Mouse (Mus musculus) retina, postnatal 7 days (tissue): ENCODE data around the gene Six1.

Source experiments
- DNase-seq: peaks from one replicate; pipeline ENCODE4 v3.0.0-alpha.2; 2012; ENCODE audit warnings: low read depth, low spot score

The Six1 gene

GRCm38 (mm10) chr12:73049520-73050225 lies 4.0 kb downstream of the Six1 start:
- no peak for DNase-seq

- no peak for DNase-seq
Measured at GRCm38 (mm10) chr12:73048537-73048936, 5.2 kb downstream of the Six1 start.

DNA sequence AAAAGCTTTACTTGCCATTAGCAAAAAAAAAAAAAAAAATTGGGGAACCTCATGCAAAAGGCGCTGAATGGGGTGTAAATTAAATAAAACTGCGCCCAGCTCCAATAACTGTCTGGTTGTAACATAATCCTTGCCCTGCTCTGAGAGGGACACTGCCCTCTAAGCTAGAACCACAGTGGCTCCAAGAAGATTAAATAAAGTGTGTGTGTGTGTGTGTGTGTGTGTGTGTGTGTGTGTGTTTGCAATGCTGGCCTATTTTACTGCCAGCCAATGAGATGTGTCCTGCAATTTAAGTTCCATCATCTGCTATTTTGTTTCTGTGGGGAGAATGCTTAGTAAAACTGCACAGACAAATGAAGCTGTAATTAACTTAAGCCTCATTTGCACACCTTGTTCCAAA lies 6.1 kb downstream of the Six1 start:
- no peak for DNase-seq

- peak; percentile 58 for DNase-seq
Measured at GRCm38 (mm10) chr12:73046607-73047180, 7.0 kb downstream of the Six1 start.

DNA sequence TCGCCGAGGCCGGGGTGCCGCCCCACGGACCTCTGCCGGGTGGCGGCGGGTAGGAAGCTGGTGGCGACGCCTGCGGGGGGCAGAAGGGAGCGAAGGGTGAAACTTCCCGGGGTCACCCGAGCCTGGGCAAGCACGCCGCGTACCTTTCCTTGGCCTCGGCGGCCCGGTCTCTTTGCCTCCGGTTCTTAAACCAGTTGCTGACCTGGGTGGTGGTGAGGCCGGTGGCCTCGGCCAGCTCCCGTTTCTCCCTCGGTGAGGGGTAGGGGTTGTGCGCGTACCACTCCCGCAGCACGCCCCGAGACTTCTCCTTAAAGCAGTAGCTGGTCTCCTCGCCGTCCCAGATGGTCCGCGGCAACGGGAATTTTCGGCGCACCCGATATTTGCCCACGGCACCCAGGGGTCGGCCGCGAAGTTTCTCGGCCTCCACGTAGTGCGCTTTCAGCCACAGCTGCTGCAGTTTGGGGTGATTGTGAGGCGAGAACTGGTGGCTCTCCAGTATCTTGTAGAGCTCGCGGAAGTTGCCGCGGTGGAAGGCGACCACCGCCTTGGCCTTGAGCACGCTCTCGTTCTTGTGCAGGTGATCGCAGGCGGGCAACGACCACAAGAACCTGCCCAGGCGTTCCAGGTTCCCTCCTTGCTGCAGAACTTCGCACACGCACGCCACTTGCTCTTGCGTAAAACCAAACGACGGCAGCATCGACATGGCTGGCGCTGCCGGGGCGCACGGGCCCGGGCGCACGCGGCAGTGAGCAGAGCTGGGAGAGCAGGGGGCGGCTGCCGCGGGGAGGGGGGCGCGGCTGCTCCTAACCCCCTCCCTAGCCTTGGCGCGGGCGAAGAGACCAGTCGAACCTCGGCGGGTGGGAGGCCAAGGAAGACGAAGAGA lies 7.7 kb downstream of the Six1 start:
- no peak for DNase-seq

DNA sequence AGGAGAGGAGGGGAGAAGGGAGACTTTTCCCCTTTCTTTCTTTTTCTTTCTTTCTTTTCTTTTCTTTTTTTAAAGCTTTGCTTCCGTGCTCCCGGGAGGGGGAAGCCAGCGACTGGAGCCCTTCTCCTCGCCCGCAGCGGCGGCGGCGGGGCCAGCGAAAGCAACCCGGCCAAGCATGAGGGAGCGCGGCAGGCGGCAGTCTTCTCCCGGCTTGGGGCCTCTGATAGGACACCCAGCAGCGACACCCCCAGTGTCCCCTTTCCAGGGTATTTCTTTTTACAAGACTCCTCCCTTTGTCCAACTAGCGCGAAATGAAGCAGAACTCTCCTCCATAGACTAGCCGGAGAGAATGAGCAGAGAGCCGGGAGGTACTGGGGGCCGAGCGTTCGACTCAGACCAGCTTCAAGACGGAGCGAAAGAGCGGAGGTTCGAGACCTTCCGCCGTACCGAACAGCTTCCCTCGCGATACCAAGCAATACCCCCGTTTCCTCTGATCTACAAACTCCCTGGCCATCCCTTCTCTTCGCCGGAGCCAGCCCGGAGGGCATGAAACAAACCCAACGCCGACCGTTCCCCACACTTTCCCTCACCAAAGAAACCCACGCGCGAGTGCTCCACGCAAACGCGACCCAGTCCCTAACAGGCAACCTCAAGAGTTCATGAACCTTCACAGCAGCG lies 8.5 kb downstream of the Six1 start:
- no peak for DNase-seq

- DNase-seq, result no peak
Measured at GRCm38 (mm10) chr12:73044221-73045045, 9.3 kb downstream of the Six1 start.

- DNase-seq, result no peak
Measured at GRCm38 (mm10) chr12:73043396-73044167, 10.1 kb downstream of the Six1 start.

GRCm38 (mm10) chr12:73042903-73043302 lies 10.8 kb downstream of the Six1 start:
- DNase-seq, result no peak

DNA sequence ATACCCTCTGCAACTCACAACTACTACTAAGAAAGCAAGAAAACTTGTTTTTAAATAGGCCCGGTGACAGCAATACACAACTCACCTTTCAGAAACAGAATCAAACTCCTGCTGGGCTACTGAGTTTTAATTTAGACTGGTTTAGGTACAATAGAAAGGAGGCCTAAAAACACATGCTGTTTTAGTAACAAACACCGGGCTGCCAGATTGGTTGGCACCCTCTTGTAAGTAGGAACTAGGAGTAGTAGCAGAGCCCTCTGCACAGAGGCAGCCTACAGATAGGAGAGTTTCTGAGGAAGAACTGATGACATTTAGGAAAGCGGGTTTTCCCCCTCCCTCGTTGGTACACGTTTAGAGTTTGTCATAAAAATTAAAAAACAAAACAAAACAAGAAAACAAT lies 11.3 kb downstream of the Six1 start:
- DNase-seq, result no peak

DNA sequence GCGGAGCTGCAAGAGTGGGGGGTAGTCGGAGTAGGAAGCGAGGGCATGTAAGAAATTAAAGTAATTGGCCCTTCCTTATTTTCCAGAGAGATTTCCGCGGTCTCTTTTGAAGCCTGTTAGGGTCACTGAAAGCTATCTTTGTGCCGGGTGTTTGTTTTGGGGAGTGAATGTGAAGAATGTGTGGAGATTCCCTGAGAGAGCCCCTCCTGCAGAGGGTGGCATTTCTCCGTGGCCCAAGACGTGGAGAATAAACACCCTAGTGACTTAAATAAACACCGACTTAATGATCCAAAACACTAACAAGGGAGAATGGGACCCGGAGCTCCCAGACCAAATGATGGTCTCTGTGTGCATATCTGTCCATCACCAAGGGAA lies 12.4 kb downstream of the Six1 start:
- no peak for DNase-seq

GRCm38 (mm10) chr12:73040563-73041255 lies 13.0 kb downstream of the Six1 start:
- DNase-seq, result no peak

GRCm38 (mm10) chr12:73039939-73040562 lies 13.6 kb downstream of the Six1 start:
- no peak for DNase-seq

DNA sequence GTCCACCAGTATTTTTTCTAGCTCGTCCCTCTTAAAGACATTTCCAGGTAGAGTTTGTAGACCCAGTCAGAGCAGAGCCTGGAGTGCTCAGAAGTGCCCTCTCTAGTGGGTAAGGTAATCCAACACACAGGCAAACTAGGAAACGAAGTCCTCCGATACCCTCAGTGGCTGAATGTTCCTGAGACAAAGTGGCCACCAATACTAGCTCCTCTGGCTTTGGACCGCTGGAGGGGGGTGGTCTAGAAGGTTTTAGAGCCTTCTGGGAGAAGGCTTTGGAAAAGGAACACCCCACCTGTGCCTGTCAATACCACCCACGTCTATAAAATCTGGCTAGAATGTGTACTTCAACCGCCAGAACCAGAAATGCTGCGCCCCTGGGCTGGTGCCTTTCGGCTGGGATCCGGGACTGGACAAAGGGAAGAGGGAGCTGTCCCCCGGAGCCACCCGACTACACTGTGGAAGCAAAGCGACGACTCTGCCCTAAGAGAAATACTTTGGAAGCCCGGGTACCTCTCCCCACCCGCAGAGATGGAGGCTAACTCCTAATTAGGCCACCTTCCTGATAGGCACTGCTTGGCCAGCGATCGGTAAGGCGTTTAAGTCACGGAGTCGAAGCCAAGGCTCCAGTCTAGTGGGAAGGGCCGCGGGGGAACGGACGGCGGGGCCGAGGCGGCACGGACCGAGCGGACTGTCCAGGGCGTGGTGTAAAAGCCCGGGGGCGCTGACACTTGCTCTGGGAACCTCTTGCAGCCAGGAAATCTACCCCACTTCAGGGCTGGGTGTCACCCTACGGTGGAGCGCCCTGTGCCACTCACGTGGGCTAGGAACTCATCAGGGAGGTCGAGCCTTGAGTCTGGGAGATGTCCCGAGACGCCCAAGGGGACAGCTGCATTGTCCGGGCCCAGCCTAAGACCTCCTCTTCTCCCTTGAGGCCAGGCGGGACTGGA lies 14.4 kb downstream of the Six1 start:
- no peak for DNase-seq

DNA sequence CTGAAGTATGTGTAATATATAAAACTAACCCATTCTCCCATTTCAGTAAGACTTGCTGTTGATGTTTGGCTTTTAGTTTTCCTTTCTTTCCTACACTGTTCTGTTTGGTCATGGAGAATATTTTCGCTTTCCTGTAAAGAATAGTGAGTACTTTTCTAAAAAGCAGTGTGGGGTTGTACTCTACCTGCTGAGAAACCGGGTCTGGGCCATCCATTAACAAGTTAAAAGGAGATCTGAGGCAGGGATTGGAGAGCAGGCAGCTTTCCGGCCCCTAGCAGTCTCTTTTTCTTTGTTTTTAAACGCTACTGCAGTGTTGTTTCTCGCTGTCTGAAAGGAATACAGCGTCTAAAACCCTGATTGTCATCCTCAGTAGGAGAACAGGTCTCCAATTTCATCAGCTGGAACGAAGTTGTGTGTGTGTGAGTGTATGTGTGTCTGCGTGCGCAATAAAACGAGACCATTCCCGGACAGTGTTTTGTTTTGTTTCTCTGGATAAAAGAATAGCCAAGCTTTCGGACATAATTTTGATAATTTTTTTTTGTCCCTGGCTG lies 15.2 kb downstream of the Six1 start:
- DNase-seq, result no peak

GRCm38 (mm10) chr12:73037385-73038160 lies 16.1 kb downstream of the Six1 start:
- no peak for DNase-seq
